Mouse (Mus musculus): ENCODE measurements around the gene Lurap1.

The Lurap1 gene

GRCm38 (mm10) chr4:116142269-116142668 lies 8.9 kb downstream of the Lurap1 start:
- TF ChIP-seq GATA4 (IDR thresholded peaks at IDR 0.05; ENCODE audit: insufficient replicate concordance, low read length): no peak

GRCm38 (mm10) chr4:116141736-116142135 lies 9.4 kb downstream of the Lurap1 start:
- TF ChIP-seq GATA4 (IDR thresholded peaks at IDR 0.05; ENCODE audit: insufficient replicate concordance, low read length): no peak

GRCm38 (mm10) chr4:116140801-116141574 lies 10.2 kb downstream of the Lurap1 start:
- no peak for TF ChIP-seq GATA4 (IDR thresholded peaks at IDR 0.05; ENCODE audit: insufficient replicate concordance, low read length)

GRCm38 (mm10) chr4:116137421-116137996 lies 13.6 kb downstream of the Lurap1 start:
- TF ChIP-seq GATA4 (IDR thresholded peaks at IDR 0.05; ENCODE audit: insufficient replicate concordance, low read length): no peak

DNA sequence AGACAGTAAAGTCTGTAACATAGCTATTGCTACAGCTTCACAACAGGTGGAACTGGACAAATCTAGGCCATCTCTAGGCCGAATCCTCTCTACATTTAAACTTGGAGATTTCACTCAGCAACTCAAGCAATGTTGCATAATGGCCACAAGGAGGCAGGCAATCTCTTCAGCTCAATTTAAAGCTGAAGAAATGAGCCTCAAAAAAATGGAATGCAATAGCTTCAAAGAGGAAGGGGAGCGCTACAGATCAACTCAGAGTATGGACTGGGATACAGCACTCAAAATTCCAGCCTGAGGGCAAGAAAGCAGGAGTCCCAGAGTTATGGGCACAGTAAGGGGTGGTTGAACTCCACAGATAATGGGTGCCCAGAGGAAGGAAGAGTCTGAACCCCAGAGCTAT lies 16.1 kb downstream of the Lurap1 start:
- no peak for TF ChIP-seq GATA4 (IDR thresholded peaks at IDR 0.05; ENCODE audit: insufficient replicate concordance, low read length)

GRCm38 (mm10) chr4:116133126-116133525 lies 18.0 kb downstream of the Lurap1 start:
- no peak for TF ChIP-seq GATA4 (IDR thresholded peaks at IDR 0.05; ENCODE audit: insufficient replicate concordance, low read length)

- TF ChIP-seq GATA4 (IDR thresholded peaks at IDR 0.05; ENCODE audit: insufficient replicate concordance, low read length): no peak
Measured at GRCm38 (mm10) chr4:116127956-116128355, 23.2 kb downstream of the Lurap1 start.

GRCm38 (mm10) chr4:116125803-116126386 lies 25.2 kb downstream of the Lurap1 start:
- no peak for TF ChIP-seq GATA4 (IDR thresholded peaks at IDR 0.05; ENCODE audit: insufficient replicate concordance, low read length)

DNA sequence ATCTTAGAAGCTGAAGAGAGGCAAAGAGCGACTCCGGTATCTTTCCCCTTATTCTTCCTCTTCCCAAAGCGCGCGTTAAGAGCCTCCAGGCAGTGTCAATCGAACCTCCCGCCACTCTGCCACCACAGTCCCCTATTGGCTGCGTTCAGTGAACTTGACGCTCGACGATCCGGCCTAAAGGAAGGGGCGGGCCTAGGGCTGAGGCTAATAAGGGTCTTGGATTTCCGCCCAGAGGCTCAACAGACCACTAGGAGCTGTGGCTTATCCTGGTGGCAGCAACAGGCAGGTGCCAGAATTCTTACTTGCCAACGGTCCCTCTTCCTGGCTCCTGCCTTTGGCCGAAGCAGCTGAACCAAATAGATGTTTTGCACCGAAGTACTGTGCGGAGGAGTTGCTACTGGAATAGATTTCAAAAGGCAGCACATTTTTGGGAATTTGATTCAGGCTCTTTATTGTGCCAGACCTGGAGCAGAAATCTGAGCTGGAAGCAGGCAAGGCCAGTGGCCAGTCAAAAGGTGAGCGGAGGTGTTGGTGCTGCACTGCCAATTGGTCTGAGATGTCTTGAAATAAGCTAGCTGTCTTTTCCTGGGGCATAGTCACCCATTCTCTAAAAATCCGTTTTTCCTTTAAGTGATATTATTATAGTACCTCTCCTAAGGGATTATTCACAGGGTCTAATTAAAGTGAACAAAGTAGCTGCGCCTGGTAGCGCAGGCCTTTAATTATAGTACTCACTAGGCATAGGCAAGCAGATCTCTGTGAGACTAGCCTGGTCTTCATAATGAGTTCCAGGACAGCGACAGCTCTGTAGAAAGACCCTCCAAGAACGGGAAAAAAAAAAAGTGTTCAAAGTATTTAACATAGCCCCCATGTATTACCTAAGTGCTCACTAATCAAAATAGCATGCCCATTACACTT lies 27.3 kb downstream of the Lurap1 start, which contains the start of the genes Rad54l and Pomgnt1:
Rad54l (minus strand) TSS at position 89 of the 918 bp plus-strand sequence.
Pomgnt1 (plus strand) TSS at position 239 of the 918 bp plus-strand sequence.
- TF ChIP-seq GATA4 (IDR thresholded peaks at IDR 0.05; ENCODE audit: insufficient replicate concordance, low read length): no peak

DNA sequence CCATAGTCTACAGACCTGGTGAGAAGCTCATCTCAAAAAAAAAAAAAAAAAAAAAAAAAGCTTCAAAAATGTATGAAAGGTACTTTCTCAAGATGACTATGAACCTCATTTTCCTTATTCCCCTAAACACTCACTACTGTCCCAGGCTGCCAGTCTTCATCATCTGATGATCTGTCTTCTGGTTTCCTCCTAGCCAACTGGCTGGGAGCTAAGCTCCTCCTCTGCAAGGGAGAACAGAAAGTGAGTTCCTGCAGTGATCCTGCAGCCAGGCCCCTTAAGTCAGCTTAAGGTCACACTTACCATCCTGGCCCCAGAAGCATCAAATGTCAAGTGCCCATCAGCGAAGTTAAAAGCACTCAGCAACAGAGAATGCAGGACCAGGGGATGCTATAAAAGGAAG lies 28.4 kb downstream of the Lurap1 start:
- TF ChIP-seq GATA4 (IDR thresholded peaks at IDR 0.05; ENCODE audit: insufficient replicate concordance, low read length): no peak

DNA sequence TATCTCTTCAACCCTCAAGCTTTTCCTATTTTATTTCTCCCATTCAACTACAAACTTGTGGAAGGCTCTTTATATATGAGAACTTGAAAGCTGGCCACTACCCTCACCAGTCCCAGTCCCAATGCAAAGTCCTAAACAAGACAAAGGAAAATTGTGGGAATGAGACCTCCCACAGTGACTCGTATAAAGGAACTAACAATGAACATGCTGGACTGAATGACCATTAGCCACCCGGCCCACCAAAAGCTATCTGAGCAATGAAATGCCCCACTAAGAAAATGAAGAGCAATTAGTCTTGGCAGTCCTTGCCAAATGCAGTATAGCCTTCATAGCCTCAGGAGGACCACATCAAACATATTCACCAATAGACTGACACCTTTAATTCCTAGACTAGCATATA lies 39.7 kb downstream of the Lurap1 start:
- no peak for TF ChIP-seq GATA4 (IDR thresholded peaks at IDR 0.05; ENCODE audit: insufficient replicate concordance, low read length)

DNA sequence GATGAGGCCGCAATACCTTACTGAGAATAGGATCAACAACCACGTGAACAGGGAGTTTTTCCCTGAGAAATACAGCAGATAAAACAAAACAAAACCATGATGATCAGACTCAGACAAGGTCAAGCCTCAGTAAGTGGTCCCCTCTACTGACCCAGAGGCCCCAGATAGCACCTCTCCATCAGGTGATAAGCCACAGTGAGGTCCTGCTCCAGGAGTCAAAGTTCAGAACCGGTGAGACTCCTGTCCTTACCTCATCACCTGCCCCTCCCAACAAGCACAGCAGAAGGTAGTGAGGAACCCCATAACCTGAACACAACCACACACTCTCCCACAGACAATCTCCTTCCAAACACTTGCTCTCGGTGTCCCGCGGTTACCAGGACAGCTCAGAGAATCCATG lies 40.4 kb downstream of the Lurap1 start:
- no peak for TF ChIP-seq GATA4 (IDR thresholded peaks at IDR 0.05; ENCODE audit: insufficient replicate concordance, low read length)

GRCm38 (mm10) chr4:116105278-116105677 lies 45.9 kb downstream of the Lurap1 start:
- TF ChIP-seq GATA4 (IDR thresholded peaks at IDR 0.05; ENCODE audit: insufficient replicate concordance, low read length): no peak

GRCm38 (mm10) chr4:116100959-116101358 lies 50.2 kb downstream of the Lurap1 start:
- no peak for TF ChIP-seq GATA4 (IDR thresholded peaks at IDR 0.05; ENCODE audit: insufficient replicate concordance, low read length)

DNA sequence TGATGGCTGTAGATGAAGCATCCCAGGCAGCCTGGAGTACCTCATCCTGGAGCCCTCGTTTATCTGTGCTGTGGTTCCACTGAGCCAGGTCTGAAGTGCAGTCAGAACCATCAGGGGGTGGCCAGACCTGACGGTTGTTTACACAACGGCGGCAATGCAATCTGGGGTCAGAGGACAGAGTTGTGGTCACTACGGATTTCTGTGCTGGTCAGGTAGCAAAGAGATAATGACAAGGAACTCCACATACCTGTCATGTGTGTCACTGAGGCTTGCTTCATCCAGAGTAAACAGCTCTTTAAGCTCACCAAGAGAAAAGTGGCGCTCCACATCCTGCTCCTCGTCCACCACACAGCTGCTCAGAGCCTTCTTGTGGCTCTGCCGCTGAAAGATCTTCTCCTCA lies 53.9 kb downstream of the Lurap1 start:
- TF ChIP-seq GATA4 (IDR thresholded peaks at IDR 0.05; ENCODE audit: insufficient replicate concordance, low read length): no peak
